Mouse (Mus musculus): ENCODE results near the gene Slc43a2. TPM values are rescaled to one million over a fixed set of nuclear protein-coding genes. Genes with fewer than 3 reads are reported as not detected.
"Not testable (repeated sequence)": the region's sequence is repeated elsewhere in the genome, so short reads cannot be mapped to it uniquely, and the experiment has no call there.

Gene Slc43a2
- total RNA-seq, 4 experiments from 2014 or later: 22.5 to 29.8 (median 23.2) TPM

DNA sequence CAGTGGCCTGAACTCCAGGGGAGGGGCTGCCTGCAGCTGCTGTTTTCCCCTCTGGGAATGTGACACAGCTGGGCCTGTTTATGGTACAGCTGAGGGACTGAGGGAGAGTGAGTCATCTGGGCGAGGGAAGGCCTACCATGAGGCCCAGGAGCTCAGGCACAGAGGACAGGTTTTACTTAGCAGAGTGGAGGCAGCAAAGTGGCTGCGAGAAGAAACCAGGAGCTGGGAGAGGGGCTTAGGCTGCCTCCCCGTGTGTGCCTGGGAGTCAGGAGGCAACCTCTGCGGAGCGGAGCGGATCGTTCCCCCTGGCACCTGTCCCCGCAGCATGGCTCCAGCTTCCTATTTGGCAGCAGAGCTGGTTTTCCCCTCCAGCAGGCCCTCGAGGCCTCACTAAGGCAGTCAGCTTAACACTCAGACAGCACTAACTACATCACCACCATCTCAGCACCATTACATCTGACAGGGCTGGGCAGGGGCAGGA, 20.5 kb downstream of the Slc43a2 start:
- no peak for DNase-seq

DNA sequence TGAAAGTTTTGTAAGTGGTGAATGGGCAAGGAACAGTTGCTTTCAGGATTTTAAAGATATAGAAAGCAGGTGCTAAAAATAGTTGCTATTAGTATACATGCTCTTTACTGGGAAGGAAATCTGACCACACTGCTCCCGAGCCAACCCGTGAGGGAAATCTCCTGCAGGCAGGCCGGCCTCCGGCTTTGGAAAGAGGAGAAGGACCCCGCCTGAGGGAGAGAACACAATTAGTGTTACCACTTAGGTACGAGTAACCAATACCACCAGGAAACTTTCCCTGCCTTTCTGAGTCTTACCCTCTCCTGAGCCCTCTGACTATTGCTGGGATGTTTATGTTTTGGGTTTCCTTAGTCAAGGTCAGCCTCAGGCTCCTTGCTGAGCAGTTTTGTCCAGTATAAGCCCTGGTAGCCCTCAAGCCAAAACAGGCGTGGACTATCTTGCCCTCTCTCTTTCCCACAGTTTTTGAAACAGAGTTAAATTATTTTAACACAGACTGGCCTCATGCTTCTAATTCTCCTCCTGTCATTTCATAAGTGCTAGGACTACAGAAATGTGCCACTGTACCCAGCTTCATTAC, 21.5 kb downstream of the Slc43a2 start:
- DNase-seq: no peak

DNA sequence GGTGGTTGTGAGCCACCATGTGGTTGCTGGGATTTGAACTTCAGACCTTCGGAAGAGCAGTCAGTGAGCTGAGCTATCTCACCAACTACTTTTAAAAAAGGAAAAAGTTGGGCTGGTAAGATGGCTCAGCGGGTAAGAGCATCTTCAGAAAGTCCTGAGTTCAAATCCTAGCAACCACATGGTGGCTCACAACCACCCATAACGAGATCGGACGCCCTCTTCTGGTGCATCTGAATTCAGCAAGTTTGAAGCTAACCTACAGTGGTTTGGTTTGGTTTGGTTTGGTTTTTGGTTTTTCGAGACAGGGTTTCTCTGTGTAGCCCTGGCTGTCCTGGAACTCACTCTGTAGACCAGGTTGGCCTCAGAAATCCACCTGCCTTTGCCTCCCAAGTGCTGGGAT, 24.5 kb downstream of the Slc43a2 start:
- DNase-seq: not testable (repeated sequence)

DNA sequence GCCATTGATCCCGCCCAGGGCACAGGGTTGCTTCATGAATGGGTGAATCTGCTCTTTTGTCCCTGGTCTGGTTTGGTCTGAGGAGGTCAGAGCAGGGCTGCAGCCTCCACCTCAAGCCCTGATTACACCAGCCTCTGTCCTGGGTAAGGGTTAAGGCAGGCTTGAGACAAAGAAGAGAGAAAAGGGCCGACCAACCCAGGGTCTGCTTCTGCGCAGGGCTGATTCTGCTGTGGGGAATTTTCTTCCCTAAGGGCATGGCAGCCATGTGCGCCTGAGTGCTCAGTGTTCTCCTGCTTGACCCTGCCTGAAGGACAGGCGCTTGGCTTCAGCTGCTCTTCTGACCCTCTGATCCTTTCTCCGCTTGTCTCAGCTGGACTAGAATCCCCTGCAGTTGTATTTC, 25.6 kb downstream of the Slc43a2 start:
- DNase-seq: no peak

DNA sequence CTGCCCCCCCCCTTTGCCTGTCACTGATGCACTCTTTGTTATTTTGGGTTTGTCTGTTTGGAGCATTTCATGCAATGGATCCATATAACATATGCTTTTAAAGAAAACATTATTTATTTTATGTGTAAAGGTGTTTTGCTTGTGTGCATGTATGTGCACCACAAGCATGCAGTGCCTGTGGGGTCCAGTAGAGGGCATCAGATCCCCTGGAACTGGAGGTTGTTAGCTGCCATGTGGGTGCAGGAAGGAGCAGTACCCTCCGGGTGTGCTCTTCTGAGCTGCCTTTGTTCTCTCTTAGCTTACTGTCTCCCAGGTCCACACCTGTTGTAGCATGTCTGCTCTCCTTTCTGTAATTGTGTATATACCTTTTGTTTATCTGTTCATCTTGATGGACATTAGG, 26.6 kb downstream of the Slc43a2 start:
- DNase-seq: no peak

DNA sequence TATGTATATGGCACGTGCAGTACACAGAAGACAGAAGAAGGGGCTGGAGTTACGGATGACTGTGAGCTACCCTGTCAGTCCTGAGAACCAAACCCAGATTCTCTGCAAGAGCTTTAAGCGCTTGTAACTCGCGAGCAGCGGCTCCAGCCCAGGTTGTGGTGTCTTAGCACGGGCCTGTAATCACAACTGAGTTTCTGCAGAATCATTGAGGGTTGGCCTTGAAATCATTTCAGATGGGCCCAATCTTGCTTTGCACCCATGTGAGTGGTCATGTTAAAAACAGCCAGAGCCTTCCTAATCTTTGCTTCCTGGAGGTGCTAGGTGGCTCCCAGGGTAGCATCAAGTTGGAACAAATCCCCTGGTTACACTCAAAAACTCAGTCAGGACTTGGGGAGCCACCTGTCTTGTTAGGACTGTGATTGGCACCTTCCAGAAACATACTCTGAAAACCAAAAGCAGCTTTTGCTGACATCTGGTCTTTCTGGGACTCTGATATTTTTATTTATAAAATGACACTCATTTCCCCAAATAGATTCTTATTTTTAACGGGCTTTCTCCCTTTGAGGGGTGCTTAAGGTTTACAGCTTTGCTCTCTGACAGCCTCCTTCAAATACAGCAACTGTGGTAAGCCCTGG, 28.5 kb downstream of the Slc43a2 start:
- DNase-seq: no peak

DNA sequence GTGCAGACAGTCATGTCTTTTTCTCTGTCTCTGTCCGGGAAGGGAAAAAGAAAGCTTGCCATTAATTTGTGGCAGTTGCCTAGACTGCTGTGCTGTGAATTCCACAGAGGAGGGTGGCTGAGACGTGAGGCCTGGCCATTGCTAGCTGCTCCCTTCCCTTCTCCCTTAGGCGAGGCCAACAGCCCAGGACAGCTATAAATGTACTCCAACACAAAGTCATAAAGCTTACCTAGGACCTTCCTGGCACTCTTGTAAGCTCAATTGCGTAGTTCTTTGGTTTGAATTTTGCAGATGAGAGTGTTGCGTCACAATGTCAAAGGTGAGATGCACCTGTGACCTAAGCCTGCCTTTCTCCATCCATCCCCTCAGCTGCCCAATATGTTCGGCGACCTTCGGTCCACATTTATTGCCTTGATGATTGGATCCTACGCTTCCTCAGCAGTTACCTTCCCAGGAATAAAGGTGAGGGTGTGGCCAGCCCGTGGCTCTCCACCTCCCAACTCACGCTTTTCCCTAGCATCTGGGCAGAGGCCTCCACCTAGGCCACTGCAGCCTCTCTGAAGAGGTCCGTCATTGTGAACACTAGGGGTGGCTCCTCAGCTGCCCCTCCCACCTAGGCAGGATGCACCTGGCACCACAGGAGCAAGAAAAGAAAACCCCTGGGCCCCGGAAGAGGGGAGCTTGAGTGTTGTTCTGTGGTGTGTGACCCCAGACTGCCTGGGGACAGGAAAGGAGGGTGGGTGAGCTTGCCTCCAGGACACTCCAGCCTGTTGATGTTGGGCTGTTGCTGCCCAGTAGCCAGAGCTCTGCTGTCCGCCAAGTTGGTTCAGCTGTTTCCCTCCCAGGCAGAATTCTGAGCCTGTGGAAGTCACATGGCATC, 29.3 kb downstream of the Slc43a2 start:
- DNase-seq: no peak

DNA sequence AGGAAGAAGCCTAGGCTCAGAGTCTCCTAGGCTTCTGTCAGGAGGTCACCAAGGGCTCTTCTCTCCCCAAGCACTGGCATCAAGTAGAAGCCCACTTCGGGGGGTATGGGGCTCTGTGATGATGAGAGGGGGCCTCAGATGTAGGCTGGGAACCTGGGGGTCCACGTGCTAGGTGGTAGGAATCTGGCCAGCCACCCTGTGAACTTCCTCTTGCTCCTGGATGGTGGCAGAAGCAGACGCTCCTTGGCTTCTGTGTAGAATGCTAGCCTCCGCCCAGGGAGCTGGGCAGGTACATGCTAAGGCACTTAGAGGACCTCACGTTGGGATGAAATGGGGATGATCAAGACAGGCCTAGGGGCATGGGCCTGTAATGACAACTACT, 29.9 kb downstream of the Slc43a2 start:
- no peak for DNase-seq

DNA sequence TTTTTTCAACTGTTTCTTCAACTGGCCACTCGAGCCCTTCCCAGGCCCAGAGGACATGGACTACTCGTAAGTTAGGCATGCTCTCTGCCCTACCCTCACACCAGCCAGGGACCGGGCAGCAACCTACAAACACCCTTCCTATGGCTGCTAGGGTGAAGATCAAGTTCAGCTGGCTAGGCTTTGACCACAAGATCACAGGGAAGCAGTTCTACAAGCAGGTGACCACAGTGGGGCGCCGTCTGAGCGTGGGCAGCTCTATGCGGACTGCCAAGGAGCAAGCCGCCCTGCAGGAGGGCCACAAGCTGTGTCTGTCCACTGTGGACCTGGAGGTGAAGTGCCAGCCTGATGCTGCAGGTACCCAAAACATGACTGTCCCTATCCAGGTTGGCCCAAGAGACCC, 31.3 kb downstream of the Slc43a2 start:
- no peak for DNase-seq

DNA sequence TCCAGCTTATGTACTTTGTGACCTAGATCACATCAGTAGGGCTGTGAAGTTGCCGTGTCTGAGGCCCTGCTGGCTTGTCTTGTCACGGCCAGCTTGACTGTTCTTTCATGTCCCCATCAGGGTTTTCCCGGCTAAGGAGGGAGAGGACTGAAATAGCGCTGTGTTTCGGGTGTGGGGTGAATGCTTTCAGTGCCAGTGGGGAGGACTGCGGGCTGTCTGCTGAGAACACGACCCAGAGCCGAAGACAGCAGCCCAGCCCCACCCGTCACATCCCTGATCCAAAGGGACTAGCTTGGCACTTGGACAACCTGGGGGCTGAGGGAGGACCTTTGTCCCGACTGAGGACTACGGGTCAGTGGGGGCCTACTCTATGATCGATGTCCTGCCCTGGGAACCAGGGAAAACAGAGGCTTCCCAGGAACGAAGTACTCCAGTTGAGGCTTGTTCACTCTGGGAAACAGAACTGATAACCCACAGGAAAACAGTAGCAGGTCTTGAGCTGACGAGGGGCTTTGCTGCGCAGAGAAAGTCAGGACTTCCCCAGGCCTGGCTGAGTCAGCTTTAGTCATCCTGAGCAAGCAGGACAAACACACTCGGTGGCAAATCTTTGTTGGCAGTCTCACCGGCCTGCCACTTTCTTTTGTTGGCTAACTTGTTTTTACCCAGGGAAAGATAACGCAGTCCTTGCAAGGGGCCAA, 32.5 kb downstream of the Slc43a2 start:
- DNase-seq: peak; percentile 73

DNA sequence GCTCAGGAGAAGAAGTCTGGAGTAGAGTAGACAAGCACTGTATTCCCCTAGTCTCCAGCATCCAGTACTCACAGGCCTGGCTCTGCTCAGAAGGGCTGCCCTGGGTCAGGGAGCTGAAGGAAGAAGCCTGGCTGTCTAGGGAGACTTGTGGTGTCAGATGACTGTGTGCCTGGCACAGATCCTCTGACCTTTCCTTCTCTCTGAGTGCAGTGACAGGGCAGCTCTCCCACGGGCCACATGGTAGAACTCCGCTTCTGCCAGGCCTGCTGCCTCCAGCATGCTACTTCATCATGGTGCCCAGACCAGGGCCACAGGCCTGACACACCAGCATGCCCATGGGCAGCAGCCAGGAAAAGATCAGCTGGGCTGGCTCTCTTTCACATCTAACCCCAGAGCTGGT, 34.4 kb downstream of the Slc43a2 start:
- peak; percentile 88 for DNase-seq

DNA sequence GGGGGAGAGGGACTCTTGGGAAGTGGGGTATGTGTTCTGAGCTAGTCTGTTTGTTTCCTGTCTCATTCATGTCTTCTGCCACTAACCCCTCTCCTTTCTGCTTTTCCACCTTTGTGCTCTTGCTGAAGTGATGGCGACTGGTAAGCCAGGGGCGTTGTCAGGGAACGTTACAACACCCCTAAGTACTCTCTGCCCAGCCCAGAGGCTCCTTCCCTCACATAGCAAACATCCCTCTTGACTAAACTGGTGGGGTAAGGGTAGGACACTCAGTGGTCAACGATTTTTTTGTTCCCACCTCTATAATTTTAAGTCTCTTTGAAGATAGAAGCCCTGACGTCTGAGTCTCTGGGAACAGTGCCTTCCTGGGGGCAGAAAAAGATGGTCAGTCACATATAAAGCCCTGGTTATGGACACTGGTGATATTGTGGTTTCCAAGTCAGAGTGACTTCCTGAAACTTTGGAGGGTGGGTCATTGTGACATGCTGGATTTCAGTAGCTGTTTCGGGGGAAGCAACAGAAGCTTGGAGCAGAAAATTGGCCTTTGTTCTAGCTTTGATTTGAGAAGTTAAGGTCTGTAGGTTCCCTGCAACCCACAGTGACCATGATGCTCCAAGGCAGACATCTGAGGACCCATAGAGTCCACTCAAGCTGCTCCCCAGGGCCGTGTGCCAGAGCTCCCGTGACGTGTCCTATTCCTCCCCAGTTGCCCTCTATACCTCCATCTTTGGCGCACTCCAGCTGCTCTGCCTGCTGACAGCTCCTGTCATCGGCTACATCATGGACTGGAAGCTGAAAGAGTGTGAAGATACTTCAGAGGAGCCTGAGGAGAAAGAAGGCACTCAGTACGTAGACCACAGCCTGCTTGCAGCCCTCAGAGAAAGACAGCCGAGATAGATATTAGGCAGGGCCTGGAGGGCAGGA, 35.0 kb downstream of the Slc43a2 start:
- no peak for DNase-seq

DNA sequence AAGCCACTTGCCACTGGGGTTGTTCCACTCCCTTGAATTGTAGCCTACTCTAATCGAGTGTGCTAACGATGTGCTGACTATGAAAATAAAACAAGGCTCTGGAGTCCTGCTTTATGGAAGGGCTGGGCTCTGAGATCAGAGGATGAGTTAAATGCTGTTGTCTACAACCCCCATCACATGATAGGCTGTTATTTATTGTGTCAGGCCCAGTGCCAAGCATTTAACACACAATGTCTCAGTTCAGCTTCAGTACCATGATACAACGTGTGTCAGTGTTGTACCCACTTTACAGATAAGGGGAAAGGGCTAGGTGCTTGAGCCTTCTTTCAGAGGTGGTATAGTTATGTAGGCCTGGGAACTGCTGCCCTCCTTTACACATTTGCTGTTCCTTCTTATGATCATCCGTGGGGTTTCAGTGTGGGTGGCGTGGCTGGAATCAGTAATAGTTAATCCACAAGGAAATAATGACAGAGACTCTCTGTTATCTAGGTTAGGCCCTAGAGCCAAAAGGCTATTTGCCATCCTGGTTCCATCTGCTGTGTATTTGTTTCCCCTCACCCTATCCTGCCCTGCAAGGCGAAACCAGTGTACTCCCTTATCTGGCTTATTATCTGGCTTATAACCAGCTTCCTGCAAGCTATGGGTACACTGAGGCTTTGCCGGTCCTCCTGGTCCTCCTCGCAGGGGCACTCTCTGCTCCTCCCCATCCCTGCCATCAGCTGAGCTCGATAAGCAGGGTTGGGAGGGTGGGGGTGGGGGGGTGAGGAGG, 36.0 kb downstream of the Slc43a2 start:
- DNase-seq: no peak

DNA sequence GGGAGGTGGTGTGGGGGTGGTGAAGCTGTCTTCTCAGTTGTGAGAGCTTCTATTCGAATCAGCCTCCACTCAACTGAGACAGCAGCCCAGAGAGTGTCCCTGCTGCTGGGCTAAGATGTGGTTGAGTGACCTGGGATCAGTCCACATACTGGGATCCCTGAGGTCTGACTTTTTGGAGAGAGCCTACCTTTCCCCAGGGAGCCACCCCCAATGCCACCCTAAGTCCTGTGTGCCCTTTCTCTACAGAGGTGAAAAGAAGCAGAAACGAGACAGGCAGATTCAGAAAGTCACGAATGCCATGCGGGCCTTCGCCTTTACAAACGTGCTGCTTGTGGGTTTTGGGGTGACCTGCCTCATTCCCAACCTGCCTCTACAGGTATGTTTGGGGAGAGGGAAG, 36.6 kb downstream of the Slc43a2 start:
- DNase-seq: no peak

DNA sequence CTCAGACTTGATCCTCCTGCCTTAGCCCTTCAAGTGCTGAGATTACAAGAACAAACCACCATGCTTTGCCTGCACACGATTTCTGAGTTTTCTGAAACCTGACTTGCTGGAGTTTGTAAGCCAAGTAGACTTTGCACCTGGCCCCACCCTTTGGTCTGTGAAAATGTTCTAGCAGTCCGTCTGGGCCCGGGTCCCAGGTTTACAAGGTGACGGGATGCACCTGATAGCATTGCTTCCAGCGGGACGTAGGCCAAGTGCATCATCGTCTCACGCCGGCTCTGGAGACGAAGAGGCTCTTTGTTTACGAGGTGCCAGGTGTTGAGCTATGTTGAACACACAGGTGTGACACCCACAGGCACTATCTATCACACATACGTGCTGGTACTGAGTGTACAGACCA, 37.5 kb downstream of the Slc43a2 start:
- DNase-seq: no peak

DNA sequence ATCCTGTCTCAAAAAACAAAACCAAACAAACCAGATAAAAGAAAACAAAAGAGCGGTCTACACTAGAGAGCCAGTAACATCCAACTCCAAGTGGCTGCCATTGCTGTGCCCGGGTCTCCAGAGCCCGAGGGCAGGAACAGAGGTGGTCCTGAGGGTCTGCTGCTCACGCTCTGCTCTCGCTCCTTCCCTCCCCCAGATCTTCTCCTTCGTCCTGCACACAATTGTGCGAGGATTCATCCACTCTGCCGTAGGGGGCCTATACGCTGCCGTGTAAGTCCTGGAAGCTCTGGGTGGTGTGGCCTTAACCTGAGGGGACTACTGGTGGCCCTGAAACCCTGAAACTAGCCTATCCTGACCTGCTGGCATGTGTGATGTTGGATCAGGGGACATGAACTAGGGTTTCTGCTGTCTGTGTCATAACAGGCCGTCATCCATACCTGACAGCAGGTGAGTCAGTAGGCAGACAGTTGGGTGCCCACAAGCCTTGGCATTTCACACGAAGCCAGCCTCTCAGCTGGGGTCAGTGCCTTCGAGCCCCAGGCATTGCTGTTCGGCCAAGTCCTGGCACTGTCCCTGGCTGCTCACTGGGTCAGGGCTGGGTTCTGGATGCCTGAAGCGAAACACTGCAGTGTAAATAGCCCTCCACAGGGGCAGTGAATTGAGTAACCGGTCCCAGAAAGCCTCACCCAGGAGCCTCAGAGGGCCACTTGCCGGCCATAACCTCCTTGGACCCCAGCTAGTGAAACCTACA, 39.1 kb downstream of the Slc43a2 start:
- no peak for DNase-seq

DNA sequence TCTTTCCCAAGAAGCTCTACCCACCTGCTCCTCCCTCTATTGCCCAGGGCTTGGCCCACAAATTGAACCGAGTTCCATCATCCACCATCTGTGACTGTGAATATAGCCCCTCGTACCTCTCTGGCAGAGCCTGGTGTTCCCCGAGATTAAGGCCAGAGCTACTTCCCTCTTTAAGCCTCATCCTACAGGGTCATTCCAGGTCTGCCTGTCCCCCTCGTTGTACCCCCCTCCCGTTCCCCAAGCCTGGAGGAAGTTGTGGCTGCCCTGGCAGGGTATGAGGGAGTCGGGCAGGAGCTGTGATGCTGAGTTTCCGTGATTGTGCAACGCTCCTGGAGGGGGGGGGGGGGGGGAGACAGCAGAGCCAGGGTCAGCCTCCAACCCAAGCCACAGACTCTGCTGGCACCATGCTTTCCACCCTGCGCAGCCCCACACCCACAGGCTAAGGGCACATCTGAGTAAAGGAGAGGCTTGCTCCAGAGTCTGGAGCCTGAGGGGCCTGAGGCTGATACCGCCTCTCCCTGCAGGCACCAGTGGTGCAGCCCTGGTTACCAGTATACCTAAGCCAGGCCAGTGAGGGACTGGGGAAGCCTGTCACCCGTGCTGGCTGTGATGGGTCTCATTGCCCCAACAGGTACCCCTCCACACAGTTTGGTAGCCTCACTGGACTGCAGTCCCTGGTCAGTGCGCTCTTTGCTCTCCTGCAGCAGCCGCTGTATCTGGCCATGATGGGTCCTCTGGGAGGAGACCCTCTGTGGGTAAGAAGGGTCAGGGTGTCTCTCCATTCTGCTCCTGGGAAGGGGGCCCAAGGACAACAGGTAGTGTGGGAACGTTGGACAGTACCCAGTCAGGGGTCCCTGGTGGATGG, 39.9 kb downstream of the Slc43a2 start:
- no peak for DNase-seq

DNA sequence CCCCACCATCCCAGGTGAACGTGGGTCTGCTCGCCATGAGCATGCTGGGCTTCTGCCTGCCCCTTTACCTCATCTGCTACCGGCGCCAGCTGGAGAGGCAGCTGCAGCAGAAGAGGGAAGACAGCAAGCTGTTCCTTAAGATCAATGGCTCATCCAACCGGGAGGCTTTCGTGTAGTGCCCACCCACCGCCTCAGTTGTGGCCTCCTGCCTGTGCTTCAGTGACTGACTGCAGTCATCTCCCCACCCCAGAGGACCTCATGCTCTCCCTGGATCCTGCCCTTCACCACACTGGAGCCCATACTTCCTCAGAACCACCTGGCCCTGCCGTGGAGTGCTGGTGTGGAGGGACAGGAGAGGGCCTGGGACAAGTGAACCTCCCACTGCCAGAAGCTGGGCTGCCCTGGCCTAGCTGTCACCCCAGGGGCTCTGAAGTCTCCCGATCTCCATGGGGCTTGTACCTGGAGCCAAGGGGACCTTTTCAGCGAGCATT, 40.9 kb downstream of the Slc43a2 start:
- no peak for DNase-seq

Data from adrenal gland, adult 8-10 months (tissue).